Mouse (Mus musculus) liver, postnatal 0 days (tissue): ENCODE measurements around the gene Ccdc162. TPM values are rescaled to one million over a fixed set of nuclear protein-coding genes. Genes with fewer than 3 reads are reported as not detected.

Source experiments
- ATAC-seq: fragments of 200-750 bp; cut with Nextera tagmentation; 2 replicates; pipeline ENCODE4 v1.8.0; 2017; ENCODE audit warnings: mild to moderate bottlenecking, moderate library complexity
- DNase-seq: peaks from one replicate; pipeline ENCODE4 v3.0.0-alpha.2; 2016
- H3K27ac ChIP-seq: fragments of 300-500 bp; sonication (generic); 2 replicates; pipeline ENCODE4 v1.5.1; 2014; ENCODE audit warnings: antibody characterized with exemption, moderate library complexity, mild to moderate bottlenecking, low read depth
- H3K27me3 ChIP-seq: fragments of 300-500 bp; sonication (generic); 2 replicates; pipeline ENCODE4 v1.6.1; 2014; ENCODE audit warnings: low read length, control low read depth, mixed read lengths; ENCODE audit not compliant: insufficient read depth
- H3K36me3 ChIP-seq: fragments of 300-500 bp; sonication (generic); replicated peaks from 2 replicates; pipeline ENCODE4 v1.6.1; 2014; ENCODE audit warnings: mild to moderate bottlenecking, control low read depth, low read length, moderate library complexity, mixed read lengths; ENCODE audit not compliant: insufficient read depth
- H3K4me1 ChIP-seq: fragments of 300-500 bp; sonication (generic); 2 replicates; pipeline ENCODE4 v1.6.1; 2014; ENCODE audit warnings: antibody characterized with exemption, mild to moderate bottlenecking, control low read depth; ENCODE audit not compliant: insufficient read depth
- H3K4me2 ChIP-seq: fragments of 300-500 bp; sonication (generic); 2 replicates; pipeline ENCODE4 v1.6.1; 2014; ENCODE audit warnings: low read depth, mild to moderate bottlenecking, low read length, moderate library complexity, mixed read lengths
- H3K4me3 ChIP-seq: fragments of 300-500 bp; sonication (generic); 2 replicates; pipeline ENCODE4 v1.5.1; 2014; ENCODE audit warnings: low read depth, low read length
- H3K9ac ChIP-seq: fragments of 300-500 bp; sonication (generic); replicated peaks from 2 replicates; pipeline ENCODE4 v1.6.1; 2014; ENCODE audit warnings: mild to moderate bottlenecking, moderate library complexity
- H3K9me3 ChIP-seq: fragments of 300-500 bp; sonication (generic); 2 replicates; pipeline ENCODE4 v1.6.1; 2016; ENCODE audit warnings: mild to moderate bottlenecking, control low read depth, low read length, mixed read lengths
- CTCF ChIP-seq: sonication (generic); IDR thresholded peaks from 2 replicates; pipeline ENCODE4 v1.5.1; 2016; ENCODE audit warnings: antibody characterized with exemption, low read depth
- EP300 ChIP-seq: IDR thresholded peaks from 2 replicates; pipeline ENCODE4 v1.6.1; 2016; ENCODE audit warnings: antibody characterized with exemption, low read depth, mild to moderate bottlenecking
- WGBS: fragments of 180-500 bp; shearing (Covaris S2); extraction: QIAGEN DNeasy Blood & Tissue Kit; methylation state at CpG from one replicate; pipeline ENCODE4 v1.1.7; 2014; ENCODE audit not compliant: insufficient replicate concordance; 5-methylcytosine and 5-hydroxymethylcytosine counted together
- polyA plus RNA-seq: library from polyadenylated mRNA; unstranded; fragments of >200 nt; fragmentation: Nextera tagmentation; extraction: Ambion mirVana; gene quantifications from 2 replicates; pipeline ENCODE4 v1.2.1, GENCODE M21; 2015

Gene Ccdc162
- polyA plus RNA-seq, 1 experiment from 2014 or later: 0.62 TPM

GRCm38 (mm10) chr10:41710773-41711172, 5.7 kb downstream of the Ccdc162 start:
- no peaks in the 10 kb centered on the region for H3K9me3 ChIP-seq
- TF ChIP-seq CTCF (no peak), EP300 (no peak)
- no peak for DNase-seq
- no peaks in the 10 kb centered on the region for H3K36me3 ChIP-seq
- no peaks in the 10 kb centered on the region for H3K4me1 ChIP-seq
- H3K9ac ChIP-seq: no peak overlapping the region
- no peak for ATAC-seq
- no peak overlapping the region for H3K4me2 ChIP-seq
- no peaks in the 10 kb centered on the region for H3K27me3 ChIP-seq
- no peak overlapping the region for H3K27ac ChIP-seq
- 77% methylated on average over 8 of the region's 8 CpGs for WGBS
- no peak overlapping the region for H3K4me3 ChIP-seq

GRCm38 (mm10) chr10:41709341-41709740, 7.1 kb downstream of the Ccdc162 start:
- Histone ChIP-seq H3K36me3 (no peaks in the 10 kb centered on the region), H3K4me1 (no peaks in the 10 kb centered on the region), H3K4me2 (no peak overlapping the region), H3K9me3 (no peaks in the 10 kb centered on the region), H3K27me3 (no peaks in the 10 kb centered on the region), H3K9ac (no peak overlapping the region), H3K27ac (no peak overlapping the region), H3K4me3 (no peak overlapping the region)
- no peak for TF ChIP-seq CTCF
- no peak for TF ChIP-seq EP300
- DNase-seq (no peak), ATAC-seq (no peak)
- 84% methylated on average over 8 of the region's 8 CpGs for WGBS

GRCm38 (mm10) chr10:41699669-41700068, 16.8 kb downstream of the Ccdc162 start:
- peak overlapping the region; percentile 44; the same call in 1 of the 2 replicates for H3K27ac ChIP-seq
- H3K4me1 ChIP-seq: no peaks in the 10 kb centered on the region; the same call in 1 of the 2 replicates
- ATAC-seq (peak; percentile 93), DNase-seq (peak; percentile 21)
- WGBS: 63% methylated on average over 5 of the region's 5 CpGs
- no peaks in the 10 kb centered on the region for H3K36me3 ChIP-seq
- no peak overlapping the region for H3K9ac ChIP-seq
- no peak for TF ChIP-seq EP300
- no peak for TF ChIP-seq CTCF
- no peak overlapping the region for H3K4me3 ChIP-seq
- H3K4me2 ChIP-seq: no peak overlapping the region
- H3K9me3 ChIP-seq: no peaks in the 10 kb centered on the region
- no peaks in the 10 kb centered on the region for H3K27me3 ChIP-seq

- H3K4me1 ChIP-seq: no peaks in the 10 kb centered on the region; the same call in 1 of the 2 replicates
- TF ChIP-seq EP300: no peak
- no peaks in the 10 kb centered on the region for H3K36me3 ChIP-seq
- H3K9ac ChIP-seq: no peak overlapping the region
- H3K4me3 ChIP-seq: no peak overlapping the region
- H3K27ac ChIP-seq: no peak overlapping the region
- DNase-seq: no peak
- no peak overlapping the region for H3K4me2 ChIP-seq
- WGBS: 80% methylated on average over 11 of the region's 11 CpGs
- H3K9me3 ChIP-seq: no peaks in the 10 kb centered on the region
- no peaks in the 10 kb centered on the region for H3K27me3 ChIP-seq
- ATAC-seq: no peak
Measured at GRCm38 (mm10) chr10:41697040-41697439, 19.4 kb downstream of the Ccdc162 start.

- TF ChIP-seq EP300 (no peak), CTCF (no peak)
Measured at GRCm38 (mm10) chr10:41690978-41691377, 25.5 kb downstream of the Ccdc162 start.

GRCm38 (mm10) chr10:41689941-41690887, 26.2 kb downstream of the Ccdc162 start:
- H3K4me3 ChIP-seq: peak overlapping the region; percentile 45
- 20% methylated on average over 24 of the region's 24 CpGs for WGBS
- peak; percentile 94 for TF ChIP-seq CTCF
- TF ChIP-seq EP300: no peak

More at GRCm38 (mm10) chr10:41690978-41691377, 25.5 kb downstream of the Ccdc162 start:
- Histone ChIP-seq H3K9me3 (no peaks in the 10 kb centered on the region), H3K9ac (no peak overlapping the region), H3K27ac (no peak overlapping the region), H3K4me1 (no peaks in the 10 kb centered on the region), H3K27me3 (no peaks in the 10 kb centered on the region), H3K36me3 (no peaks in the 10 kb centered on the region), H3K4me2 (no peak overlapping the region), H3K4me3 (no peak overlapping the region)
- 77% methylated on average over 4 of the region's 4 CpGs for WGBS
- no peak for DNase-seq
- ATAC-seq: no peak

More at GRCm38 (mm10) chr10:41689941-41690887, 26.2 kb downstream of the Ccdc162 start:
- peak; percentile 65 for DNase-seq
- Histone ChIP-seq H3K36me3 (no peaks in the 10 kb centered on the region), H3K4me1 (no peaks in the 10 kb centered on the region), H3K9me3 (no peaks in the 10 kb centered on the region), H3K4me2 (peak overlapping the region; percentile 69), H3K9ac (peak overlapping the region; percentile 8; the same call in 1 of the 2 replicates), H3K27me3 (no peaks in the 10 kb centered on the region), H3K27ac (no peak overlapping the region)
- peak; percentile 59; the same call in 1 of the 2 replicates for ATAC-seq
